Mouse (Mus musculus): ENCODE measurements at regions not wholly inside any gene's neighbourhood (a gene's known extent, or its start where the extent isn't known, plus 50 kb on each side); places are given as distances from the start of the nearest gene placed in this dataset.

- TF ChIP-seq GATA1 (IDR thresholded peaks at IDR 0.05; ENCODE audit: borderline replicate concordance, low read length) (no peak), FLI1 (IDR thresholded peaks at IDR 0.05; ENCODE audit: low read length) (no peak)
Measured at GRCm38 (mm10) chr6:31158648-31159047, 199.8 kb upstream of the Klf14 start.

Measured in megakaryocyte, embryonic 14.5 days (primary cell).